Mouse (Mus musculus): ENCODE results near the gene Gm11020.

Gm11020 gene

DNA sequence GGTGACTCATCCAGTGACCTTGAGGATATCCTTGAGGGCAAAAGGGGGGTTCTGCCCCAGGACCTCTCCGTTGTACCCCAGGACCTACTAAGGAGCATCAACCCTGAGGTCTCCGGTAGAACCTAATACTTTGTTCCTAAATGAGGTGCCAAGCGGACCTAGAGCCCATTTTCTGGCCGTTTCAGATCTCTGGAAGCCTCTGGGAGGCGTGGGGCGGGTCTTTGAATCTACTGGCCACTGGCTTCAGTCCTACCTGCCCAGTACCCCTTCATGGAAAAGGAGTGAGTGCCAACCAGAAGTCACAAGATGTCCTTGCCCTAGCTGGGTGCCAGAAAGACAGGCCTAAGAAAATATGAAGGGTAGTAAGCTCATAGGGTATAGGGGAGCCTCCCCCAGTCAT lies 20.3 kb downstream of the Gm11020 start:
- DNase-seq (ENCODE audit: low spot score in 2 of 2) = peak in 1 of 2 experiments; percentile 51

DNA sequence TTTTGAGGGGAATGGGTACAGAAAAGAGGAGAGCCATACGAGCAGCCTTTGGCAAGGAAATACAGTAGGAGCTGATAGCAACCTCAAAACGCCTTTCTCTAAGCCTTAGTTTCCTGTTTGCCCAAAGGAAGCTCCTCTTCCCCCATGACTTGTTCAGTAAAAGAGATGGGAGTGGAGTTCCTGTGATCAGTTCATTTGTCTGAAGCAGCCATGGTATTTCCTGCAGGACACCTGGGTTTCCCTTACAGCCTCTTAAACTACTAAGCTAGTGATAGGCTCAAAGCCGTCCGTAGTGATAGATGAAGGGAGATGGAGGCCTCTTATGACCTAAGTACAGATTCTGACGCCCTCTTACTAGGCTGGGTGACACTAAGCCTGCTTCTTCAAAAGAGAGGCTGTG lies 21.1 kb downstream of the Gm11020 start:
- DNase-seq (ENCODE audit: low spot score in 2 of 2) = no peak

DNA sequence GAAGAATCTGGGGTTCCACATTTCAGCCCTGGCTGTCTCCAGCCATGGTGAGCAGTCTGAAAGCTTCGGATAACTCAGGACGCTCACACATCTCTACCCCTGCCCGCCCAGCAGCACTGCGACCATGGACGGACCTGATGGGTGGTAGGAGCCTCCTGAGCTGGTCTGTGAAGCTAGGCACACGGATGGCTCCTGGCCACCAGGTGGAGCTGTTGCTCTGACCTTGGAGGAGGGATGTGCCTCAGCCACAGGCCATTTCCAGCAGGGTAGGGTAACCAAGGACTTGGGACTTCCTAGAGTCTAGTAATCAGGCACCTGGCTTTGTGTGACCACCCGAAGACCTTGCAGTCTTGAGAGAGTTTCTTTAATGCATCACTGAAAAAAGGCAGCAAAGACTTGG lies 22.6 kb downstream of the Gm11020 start:
- peak; percentile 74 to 93 for DNase-seq (ENCODE audit: low spot score in 2 of 2)

DNA sequence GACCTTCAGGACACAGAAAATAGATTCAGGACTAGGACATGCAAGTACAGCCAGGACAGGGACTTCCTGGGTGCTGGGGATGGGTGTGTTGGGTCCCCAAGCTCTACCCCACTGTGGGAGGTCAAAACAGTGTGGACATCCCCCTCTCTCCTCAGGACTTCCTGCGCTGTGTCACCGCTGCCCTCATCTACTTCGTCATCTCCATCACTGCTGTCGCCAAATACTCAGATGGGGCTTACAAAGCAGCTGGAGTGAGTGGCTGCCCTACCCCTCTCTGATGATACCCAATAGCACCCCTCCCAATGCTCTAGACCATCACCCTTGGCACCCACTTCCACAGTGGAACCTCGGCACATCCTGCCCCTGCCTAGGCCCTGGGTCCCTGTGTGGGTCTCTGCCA lies 23.3 kb downstream of the Gm11020 start:
- peak in 1 of 2 experiments; percentile 57 for DNase-seq (ENCODE audit: low spot score in 2 of 2)

DNA sequence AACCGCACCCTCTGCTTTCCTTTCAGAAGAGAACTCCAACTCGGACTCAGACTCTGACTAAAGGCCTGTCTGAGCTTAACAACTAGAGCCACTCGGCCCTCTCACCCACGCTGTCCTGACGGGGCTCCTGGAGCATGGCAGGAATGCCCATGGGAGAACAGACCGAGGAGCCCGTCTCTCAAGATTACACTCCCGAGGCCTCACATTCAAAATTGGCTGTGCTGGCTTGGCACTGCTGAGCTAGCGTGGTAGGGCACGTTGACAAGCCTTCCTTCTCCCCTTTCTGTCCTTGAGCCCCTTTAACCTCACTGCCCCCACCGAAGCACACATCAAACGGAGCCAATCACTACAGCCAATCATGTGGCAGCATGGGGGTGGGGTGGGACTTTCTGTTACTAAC lies 25.3 kb downstream of the Gm11020 start:
- no peak for DNase-seq (ENCODE audit: low spot score in 2 of 2)

DNA sequence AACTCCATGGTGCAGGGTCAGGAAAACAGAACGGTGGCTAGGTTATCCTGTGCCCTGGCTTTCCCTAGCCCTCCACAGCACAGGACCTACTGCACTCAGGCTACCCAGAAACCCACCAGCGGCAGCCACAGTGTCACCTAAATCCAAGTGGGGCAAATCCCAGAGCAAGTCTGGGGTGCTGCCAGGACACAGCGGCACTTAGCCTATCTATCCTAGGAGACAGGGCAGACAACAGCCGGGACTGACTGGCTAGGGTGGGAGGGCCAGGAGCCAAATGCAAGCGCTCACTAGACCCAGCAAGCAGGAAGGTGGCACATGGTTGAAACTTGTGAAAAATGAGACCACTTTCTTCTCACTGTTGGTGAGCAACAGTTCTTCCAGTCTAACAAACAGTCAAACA lies 27.6 kb downstream of the Gm11020 start:
- no peak for DNase-seq (ENCODE audit: low spot score in 2 of 2)

DNA sequence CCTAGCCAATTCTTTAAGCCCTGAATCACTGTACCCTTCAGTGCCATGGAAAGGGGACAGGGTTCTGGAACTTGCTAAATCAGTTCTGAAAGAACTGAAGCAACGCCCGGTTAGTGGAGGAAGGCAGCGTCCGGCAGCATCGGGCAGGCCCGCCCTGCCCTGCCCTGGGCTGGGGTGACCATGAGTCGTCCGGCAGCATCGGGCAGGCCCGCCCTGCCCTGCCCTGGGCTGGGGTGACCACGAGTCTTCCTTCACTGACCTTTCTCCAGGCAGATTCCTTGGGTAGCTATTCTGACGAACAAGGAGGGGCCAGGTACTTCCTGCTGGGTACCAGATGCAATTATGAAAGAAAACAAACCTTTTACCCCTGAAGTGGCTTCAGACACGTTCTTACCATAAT lies 28.7 kb downstream of the Gm11020 start:
- no peak for DNase-seq (ENCODE audit: low spot score in 2 of 2)

DNA sequence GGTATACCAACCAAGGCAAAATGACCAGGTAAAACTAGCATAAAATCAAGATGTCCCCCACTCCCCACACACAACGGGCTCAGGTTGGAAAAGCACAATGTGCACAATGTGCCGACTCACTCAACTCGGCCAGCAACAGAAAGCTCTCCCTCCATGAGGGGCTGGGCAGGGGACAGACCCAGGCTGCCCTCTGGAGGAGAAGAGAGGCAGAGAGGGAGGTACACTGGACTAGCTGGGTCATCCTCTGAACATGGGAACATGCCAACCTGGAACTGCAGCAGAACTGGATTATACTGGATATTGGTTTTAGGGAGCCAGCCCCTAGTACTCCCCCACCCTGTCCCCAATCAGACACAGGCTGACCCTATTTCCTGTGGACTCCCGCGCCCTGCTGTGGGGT lies 31.8 kb downstream of the Gm11020 start:
- no peak for DNase-seq (ENCODE audit: low spot score in 2 of 2)

DNA sequence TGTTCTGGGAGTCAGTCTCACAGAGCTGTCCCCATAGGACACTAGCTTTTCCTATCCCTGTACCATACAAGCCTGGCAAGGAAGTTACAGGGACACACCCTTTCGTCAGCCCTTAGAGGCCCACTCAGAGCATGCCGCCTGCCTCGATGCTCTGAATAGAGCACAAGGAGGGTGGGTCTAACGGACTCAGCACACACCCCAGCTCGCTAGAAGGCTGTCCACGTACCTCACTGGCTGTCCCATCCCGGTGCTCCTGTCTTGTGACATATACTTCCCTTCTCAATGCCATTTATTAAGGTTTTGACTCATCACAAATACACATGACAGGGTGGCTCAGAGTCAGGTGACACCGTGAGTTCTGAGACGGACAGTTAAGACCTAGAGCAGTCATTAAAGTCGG lies 33.1 kb downstream of the Gm11020 start:
- DNase-seq (ENCODE audit: low spot score in 2 of 2) = no peak

DNA sequence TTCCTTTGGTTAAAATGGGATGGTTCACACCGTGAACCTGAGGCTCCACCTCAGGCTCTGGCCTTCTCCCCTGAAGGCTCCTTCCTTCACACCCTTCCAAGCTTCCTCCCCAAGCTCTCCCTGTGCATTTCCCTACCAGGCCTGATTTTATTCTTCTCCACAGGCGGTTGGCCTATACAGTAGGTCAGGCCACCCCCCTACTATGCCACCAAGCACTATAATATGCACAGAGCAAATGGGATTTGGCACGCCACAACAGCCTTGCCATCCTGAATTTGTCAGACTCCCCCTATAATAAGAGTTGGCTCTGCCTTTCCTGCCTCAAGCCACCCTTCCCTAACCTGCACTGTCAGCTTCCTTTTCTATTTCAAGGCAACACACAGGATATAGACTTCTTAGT lies 37.3 kb downstream of the Gm11020 start:
- DNase-seq (ENCODE audit: low spot score in 2 of 2) = no peak

DNA sequence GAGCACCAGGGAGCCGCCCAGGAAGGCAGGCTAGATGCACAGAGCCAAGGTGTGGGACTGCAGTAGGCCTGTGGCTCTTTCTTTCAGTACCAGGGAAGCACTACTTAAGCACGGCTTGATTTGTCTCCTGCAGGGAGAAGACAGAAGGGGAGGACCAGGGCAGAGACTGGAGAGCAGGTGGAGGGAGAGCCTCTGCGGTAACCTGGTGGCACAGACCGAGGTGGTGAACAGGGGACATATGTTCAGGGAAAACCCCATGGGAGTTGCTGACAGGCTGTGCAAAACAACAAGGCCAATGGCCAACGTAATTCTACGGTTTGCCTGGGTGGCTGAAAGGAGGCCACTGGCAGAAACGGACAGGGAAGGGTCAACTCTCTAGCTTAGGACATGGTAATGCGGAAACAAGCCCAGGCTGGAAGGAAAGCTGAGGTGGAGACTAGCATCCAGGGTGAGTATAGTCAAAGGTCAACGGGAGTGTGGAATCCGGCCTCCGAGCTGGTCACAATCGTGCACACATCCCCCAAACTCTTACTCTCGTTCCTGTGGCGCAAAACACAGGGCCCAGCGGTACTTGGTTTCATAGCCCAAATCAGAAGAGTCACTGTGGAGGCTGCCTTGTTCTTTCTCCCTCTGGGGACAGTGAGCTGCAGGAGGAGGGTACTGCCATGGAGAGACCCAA lies 38.5 kb downstream of the Gm11020 start:
- DNase-seq (ENCODE audit: low spot score in 2 of 2) = no peak

DNA sequence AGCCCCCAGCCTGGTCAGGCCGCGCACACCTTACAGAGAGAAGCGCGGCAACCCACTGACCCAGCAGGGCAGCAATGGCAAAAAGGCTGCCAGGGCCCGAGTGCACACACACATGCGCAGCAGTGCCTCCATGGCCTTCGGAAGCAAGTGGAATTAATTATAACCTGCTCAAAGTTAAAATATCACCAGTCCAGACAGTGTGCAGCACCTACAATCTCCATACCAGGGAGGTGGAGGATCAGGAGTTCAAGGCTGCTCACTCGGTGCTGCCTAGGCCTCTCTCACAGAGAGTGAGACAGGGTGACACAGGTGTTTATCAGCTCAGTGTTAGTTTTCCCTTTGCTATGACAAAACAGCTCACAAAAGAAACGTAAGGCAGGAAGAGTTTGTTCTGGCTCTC lies 44.3 kb downstream of the Gm11020 start:
- DNase-seq (ENCODE audit: low spot score in 2 of 2) = no peak

DNA sequence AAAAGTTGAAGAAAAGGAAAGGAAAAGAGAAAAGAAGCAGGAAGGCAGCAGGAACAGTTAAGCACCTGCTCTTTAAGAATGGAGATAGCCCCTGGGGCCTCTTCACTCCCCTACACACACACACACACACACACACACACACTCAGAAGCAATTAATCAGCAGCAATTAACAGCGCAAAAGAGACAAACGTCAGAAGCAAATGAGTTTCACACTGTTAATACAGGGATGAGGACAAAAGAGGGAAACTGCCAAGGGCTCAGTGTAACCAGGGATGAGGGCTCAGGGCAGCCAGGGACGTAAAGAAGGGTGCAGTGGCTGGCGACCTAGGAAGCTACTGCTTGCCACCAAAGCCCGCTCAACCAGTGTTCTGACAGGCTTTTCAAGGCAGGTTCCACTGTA lies 46.0 kb downstream of the Gm11020 start:
- no peak for DNase-seq (ENCODE audit: low spot score in 2 of 2)

DNA sequence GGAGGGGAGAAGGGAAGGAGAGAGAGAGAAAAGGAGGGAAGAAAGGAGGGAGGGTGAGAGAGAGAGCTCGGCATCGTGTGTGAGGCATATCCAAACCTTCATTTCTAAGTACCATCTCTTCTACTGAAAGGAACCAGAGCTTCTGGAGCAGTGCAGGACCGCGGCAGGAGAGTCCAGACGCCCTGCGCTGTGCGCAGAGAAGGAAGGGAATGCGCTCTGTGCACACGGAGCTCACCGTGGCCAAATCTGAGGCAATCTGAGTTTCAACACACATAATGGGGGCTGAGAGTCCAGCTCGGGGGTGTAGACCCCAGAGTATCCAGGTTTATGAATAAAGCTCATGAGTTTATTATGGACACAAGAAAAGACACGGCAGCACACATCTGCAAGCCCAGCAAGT lies 48.2 kb downstream of the Gm11020 start:
- DNase-seq (ENCODE audit: low spot score in 2 of 2) = no peak

DNA sequence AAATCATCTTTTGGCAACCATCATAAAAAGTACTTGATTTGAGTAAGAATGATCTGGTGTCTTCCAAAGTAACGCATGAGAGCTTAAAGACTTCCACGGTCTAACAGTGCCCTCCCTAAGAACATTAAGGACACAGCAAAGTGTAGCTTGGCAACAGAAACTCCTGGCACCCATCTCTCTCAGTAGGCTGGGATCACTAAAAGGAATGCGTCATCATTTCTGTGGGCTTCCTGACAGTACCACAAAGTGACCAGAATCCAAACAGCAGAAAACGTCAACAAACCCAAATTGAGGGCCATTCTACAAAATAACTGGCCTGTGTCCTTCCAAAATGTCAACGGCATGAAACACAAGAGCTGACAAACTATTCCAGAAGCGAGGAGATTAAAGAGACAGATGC lies 48.7 kb downstream of the Gm11020 start:
- no peak for DNase-seq (ENCODE audit: low spot score in 2 of 2)

DNA sequence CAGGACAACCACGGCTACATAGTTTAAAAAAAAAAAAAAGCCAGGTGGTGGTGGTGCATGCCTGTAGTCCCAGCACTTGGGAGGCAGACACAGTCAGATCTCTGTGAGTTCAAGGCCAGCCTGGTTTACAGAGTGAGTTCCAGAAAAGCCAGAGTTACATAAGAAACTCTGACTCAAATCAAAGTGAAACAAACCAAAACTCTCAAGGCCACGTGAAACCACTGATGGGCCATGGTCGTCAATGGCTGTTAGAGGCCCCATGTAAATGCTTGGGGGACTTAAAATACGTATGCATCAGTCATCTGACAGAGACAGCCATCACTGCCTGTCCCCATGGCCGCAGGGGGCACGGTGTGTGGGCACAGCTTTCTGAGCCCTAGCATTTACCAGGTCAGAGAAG lies 49.8 kb downstream of the Gm11020 start:
- DNase-seq (ENCODE audit: low spot score in 2 of 2) = no peak
